Mouse (Mus musculus): ENCODE measurements around the gene Zfyve1.

Gene Zfyve1

DNA sequence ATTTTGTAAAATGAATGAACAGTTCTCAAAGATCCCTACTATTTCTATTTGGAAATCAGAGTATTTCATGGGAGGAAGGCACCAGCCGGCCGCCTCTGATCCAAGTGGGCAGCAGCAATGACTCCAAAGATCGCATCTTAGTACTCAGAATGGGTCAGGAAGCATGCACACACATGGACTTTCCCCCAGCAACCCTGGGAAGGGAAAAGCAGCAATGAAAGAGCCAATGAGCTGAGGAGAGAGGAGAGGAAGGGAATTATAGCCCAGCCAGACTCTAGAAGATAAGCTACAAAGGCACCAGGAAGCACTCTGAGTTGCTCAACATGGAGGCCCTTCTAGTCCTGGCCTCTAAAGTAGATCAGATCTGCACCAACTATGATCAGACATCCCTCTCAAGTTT is 16.7 kb downstream of the Zfyve1 start:
- ATAC-seq (ENCODE audit: low TSS enrichment), result no peak

DNA sequence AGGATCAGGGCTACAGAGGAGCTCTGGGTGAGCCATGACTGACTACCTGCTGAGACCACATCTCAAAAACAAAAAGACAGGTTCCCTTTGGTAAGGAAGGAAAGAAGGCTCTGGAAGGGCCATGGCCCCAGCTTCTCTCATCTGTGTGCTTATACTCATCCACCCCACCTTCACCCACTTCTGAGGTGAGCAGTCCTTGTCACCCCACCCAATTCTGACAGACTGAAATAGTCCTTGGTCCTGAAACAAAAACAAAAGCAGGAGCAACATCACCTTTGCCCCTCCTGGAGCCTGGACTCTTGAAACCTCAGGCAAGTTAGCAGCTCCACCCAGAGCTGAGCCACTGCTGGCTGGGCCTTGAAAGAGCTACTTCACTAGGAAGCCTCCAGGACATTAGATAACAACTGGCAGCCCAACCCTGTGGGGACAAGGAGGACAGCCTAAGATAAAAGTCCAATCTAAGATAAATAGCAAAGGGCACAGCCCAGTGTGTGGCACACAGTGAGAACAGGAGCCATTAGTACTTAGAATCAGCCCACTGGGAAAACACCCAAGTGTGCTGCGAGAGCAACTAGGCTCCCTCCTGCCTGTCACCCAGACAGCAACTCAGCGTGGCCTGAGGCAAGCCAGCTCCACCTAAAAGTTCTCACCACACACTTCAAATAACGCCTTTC is 18.0 kb downstream of the Zfyve1 start:
- ATAC-seq (ENCODE audit: low TSS enrichment), result no peak

DNA sequence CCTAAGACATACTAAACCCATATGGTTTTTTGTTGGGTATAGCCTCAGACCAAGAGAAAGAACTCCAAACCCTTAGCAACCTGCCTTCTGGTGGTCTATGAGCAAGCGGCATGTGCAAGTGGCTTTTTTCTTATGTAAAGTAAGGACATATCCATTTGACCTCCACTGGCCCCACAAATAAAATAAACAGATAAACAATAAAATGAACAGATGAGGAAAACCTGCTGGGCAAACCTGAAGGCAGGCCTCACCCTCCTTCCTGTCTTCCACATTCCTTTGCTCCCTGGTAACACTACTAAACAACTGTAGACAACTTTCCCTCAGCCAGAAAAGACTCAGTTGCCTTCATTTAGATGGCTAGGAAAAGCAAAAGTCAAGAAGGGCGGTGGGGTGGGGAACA is 18.7 kb downstream of the Zfyve1 start:
- no peak for ATAC-seq (ENCODE audit: low TSS enrichment)

DNA sequence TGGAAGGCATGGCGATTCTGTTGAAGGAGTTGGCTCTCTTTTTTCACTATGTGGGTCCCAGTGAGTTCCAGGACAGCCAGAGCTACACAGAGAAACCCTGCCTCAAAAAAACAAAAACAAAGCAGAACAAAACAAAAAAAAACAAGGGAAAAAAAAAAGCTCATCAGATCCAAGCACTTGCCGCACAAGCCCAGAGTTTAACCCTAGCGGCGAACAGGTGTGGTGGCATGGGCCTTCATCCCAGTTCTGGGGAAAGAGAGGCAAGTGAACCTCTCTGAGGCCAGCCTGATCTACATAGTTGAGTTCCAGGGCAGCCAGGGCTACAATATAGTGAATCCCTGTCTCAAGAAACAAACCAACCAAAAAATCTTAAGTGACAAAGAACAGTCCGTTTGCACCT is 19.6 kb downstream of the Zfyve1 start:
- ATAC-seq (ENCODE audit: low TSS enrichment), result no peak

DNA sequence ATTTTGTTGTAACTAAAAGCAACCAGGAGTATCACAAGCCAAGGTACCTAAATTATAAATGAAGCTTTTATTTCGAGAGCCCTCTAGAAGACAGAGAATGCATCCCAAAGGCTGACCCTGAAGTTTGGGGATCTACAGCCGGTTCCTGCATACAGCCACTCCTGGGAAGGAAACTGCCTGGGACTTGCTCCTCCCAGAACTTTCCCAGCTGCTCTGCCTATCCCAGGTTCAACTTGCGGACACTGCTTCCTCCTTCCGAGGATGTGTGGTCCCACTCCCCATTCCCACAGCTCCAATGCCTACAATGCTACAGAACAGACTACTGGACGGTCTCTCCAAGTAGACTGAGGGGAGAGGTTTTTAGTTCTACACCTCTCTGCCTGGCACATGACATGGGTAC is 24.3 kb downstream of the Zfyve1 start:
- ATAC-seq (ENCODE audit: low TSS enrichment), result no peak

DNA sequence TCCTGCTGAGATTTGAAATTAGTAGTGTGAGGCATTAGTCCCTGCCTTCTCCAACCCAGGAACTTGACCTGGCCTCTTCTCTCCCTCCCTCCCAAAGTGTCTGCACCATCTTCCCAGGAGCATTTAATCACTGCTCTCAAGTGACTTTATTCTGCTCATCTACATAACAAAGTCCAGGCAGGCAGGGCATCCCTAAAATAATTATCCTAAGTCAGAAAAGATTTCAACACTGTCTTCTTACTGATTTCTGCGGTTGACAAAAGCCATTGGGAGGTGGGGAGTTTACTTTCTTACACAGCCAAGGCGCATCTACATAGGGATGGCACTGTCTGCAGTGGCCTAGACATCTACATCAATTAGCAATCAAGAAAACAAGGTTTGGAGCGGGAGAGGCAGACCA is 27.2 kb downstream of the Zfyve1 start:
- ATAC-seq (ENCODE audit: low TSS enrichment), result no peak

DNA sequence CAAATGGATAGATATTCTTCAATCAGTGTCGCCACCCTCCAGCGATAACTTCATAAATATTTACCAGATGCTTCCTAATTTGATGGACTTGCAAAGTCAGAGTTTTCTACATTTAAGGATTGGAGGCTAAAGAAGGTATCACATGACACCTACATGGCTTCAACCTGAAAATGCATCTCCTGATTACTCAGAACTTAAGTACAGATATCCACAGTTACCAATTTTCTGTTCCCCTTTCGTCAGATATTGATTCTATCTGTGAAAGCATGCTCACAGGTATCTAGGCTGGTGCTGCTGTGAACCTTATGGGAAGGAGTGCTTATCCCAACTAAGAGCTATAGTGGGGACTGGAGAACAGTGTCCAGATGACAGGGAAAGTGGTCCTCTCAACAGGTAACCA is 34.4 kb downstream of the Zfyve1 start:
- ATAC-seq (ENCODE audit: low TSS enrichment), result no peak

DNA sequence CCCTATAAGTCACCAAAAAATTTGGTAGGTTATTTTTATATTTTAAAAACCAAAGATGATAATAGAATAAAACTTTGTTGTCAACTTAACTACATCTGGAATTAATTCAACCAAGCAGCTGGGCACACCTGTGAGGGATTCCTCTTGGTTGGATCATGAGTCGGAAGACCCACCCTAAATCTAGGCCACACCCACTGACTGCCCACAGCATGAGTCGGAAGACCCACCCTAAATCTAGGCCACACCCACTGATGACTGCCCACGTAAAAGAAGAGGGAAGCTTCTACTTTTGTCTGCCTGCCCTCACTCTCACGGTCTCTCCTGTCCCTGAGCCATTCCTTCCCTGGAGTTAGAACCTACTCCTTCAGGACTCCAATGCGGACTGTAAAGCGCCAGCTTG is 36.8 kb downstream of the Zfyve1 start:
- no peak for ATAC-seq (ENCODE audit: low TSS enrichment)

DNA sequence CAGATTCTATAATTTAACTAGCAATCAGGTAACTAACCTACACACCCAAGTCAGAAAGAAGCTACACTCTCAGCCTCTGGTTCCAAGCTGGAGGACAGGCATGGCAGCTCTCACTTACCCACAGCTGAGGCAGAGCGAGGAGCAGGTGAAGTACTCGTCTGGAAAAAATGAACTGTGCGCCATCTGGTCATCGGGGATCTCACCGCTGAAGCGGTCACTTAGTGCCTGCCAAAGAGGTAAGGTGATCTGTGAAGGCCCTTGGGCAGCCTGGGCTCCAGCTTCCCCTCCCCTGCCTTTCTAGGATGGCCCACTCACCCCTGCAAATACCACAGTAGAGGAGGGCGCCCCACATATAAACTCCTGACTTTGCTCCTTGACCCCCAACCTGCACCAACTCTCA is 38.5 kb downstream of the Zfyve1 start:
- no peak for ATAC-seq (ENCODE audit: low TSS enrichment)

DNA sequence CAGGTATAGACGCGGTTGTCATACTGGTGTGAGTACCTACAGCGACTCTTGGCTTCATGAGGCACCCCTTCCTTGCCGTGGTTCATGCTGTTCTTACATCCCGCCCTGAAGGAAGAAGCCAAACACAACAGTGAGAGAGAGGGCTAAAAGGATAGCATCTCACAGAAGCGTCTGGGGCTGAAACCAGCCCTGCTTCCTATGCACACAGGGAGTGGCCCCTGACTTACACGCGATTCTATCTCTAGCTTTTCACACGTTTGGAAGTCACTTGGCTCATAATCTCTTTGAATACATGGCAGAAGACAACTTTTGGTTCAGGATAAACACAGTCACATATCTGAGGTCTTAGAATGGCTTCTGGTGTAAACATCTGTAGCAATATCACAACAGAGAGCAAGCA is 41.4 kb downstream of the Zfyve1 start:
- ATAC-seq (ENCODE audit: low TSS enrichment), result no peak

DNA sequence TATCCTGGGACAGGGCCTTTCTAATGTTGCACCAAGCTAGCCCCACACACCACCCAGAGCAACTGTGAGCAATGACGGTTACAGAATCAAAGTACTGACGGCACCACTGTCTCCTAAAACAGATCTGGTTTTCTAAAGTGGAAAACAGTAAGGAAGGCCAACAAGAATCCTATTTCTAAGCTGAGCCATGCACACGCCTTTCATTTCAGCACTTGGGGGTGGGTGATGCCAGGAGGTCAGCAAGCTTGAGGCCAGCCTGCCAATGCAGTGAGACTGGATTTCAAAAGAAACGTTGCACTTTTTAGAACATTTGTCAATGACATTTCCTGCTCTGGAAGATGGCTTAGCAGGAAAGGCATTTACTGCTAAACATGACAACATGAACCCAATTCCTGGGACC is 43.2 kb downstream of the Zfyve1 start:
- ATAC-seq (ENCODE audit: low TSS enrichment), result no peak

DNA sequence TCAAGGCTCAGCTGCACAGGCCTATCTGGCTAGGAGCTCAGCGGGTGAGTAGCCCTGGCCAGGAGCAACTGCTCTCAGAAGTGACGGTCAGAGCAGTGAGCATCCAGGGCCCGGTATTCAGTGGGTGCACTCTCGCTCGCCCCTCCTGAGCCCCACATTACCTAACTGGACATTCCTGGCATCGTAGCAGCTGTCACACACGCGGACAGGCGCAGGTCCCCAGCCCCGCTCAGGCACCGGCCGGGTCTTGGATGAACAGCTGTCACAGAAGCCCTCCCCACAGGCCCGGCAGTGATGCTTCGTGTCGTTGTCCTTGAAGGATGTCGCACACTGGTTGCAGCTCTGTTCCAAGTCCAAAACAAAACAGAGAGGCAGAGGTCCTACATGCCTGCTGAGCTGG is 45.7 kb downstream of the Zfyve1 start:
- ATAC-seq (ENCODE audit: low TSS enrichment), result no peak

DNA sequence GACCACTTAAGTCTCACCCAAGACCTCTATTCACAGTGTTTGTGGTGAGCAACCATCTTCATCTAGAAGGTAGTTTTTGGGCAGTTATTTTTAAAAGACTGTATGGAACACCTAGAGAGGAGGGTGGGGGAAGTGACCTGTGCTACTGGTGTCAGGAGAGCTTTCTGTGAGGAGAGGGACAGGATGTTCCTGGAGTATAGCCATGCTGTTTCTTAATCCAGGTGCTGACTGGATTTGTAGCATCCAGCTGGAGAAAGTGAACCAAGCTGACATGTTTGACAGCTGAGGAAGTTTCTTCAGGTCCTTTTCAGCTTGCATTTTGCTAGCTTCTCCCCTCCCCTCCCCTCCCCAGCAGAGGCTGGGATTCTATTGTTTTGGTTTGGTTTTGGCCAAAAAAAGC is 52.2 kb downstream of the Zfyve1 start:
- no peak for ATAC-seq (ENCODE audit: low TSS enrichment)

DNA sequence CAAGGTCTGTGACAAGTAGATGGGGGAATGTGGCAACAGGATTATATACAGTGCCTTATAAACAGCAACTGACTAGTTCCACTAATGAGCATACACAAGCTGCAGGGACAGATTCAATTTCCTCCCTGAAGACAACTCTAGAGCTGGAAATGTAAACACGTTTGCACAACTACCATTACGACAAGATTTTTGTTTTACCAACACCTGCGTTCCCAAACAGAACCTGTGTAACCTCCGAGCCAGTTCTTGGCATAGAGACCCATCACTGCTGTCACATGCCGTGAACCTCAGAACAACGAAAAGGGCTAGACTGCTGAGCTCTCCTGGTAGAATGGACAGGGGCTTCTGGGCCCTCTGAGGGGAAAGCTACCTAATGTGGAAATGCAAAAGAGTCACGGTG is 53.0 kb downstream of the Zfyve1 start:
- ATAC-seq (ENCODE audit: low TSS enrichment), result no peak

DNA sequence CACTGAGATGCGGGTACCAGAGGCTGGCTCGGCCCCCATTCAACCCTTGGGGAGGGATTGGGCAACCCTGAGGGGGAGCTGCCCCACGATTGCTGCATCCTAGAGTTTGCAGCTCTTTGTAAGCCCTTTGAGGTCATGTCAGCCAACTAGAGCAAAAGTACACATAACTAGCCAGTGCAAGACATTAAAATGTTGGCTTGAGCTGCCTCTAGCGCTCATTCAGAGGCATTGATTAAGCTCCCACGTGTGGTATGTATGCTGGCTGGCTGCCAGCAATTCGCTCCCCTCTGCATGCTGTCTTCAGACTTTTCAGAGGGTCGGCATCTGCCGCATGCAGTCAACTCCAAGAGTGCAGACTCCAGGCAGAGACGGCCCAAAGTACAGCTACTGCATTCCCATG is 61.0 kb downstream of the Zfyve1 start:
- ATAC-seq (ENCODE audit: low TSS enrichment), result no peak

DNA sequence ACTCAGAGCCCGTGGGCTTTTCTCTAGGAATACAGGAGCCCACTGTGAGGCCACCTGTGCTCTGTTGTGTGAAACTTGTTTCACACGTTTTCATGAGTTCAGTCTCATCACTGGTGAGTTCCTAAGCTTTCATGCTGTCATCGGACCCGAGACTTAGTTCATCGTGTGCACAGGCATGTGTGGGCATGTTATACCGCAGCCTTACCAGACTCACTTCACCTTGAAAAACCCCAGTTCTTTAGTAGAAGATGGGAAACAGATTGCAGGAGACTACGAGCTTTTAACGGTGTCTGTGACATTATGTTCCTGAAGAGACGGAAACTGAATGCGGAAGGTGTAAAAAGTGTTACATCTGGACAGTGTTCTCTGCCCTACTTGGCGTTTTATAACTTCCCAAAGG is 61.6 kb downstream of the Zfyve1 start:
- ATAC-seq (ENCODE audit: low TSS enrichment), result peak; percentile 24; the same call in 1 of the 2 replicates

DNA sequence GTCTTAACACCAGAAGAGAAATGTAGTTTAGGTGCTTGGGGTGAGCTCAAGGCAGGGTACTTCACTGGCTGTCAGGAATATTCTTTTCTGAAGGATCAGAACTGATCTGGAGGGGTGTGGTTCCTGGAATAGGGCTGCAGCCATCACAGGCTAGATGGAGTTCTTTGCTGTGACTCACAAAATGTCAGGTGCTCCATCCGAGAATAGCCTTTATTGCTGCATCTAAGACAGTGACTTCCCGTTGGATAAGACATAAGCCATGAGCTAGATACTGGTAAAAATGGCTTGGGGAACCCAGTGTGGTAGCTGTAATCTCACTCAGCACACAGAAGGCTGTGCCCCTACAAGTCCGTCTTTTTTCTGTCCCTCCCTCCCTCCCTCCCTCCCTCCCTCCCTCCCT is 62.8 kb downstream of the Zfyve1 start:
- ATAC-seq (ENCODE audit: low TSS enrichment), result peak; percentile 66

DNA sequence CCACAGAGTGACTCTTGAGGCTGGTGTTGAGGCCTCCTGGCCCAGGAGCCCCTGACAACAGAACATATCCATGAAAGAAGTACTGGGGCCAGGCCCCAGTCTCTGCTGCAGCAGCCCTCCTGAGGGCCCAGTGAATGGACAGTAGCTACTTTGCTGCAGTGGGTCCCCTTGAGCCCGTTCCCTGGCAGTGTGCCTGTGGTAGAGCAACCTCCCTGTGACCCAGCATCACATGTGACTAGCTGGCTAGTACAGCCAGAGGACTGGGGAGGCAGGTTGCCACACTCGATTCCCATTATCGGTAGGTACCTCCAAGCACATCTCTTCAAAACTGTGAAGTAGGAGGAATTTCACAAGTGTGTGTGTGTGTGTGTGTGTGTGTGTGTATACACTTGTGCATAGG is 64.1 kb downstream of the Zfyve1 start:
- no peak for ATAC-seq (ENCODE audit: low TSS enrichment)

DNA sequence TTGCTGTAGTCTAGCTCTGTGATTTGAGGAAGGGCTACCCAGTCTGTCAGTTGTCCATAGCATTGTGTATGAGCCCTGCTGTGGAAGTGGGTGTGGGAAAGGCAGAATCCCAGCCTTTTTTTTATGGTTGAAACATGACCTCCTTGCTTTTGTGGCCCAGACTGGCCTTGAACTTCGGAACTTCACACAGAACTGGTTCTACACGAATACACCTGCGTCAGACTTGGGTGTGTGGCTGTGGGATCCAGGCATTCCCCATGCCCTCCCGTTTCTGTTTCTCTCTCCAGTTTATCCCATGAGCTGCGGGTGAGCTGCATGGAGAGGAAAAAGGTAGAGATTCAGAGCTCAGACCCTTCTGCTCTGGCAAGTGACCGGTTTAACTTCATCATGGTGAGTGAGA is 65.0 kb downstream of the Zfyve1 start:
- ATAC-seq (ENCODE audit: low TSS enrichment), result no peak

DNA sequence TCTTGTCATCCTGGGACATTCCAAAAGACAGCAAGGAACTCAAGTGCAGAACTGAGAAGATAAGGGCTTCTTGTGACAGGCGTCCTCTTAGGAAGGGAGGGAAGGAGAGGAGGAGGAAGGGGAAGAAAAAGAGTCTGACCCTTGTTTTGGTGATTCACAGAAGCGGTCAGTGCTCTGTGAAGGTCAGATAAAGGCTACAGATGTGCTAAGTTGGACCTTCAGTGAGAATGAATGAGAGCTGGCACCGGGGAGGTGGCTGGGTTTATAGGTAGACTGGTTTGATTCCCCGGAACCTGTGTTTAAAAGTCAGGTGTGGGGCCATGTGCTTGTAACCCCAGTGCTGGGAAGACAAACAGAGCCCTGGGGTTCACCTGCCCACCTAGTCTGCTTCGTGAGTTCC is 68.4 kb downstream of the Zfyve1 start:
- ATAC-seq (ENCODE audit: low TSS enrichment), result no peak

DNA sequence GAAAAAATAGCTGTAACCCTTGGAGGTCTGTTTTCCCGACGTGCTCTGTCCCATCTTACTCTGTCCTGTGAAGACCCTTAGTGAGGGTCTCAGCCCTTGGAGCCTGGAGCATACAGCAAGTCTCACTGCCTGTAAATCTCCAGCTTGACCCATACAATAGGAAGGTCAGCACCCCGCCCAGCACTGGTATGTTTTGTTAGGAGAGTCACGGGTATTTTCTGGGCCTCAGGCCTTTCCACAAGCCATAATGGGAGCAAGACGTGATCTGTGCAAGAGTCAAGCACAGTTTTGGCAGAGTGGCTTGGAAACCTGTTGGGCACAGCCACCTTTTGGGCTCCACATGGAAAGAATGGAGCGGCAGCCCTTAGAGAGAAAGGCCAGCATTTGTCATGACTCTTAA is 69.2 kb downstream of the Zfyve1 start:
- ATAC-seq (ENCODE audit: low TSS enrichment), result no peak

DNA sequence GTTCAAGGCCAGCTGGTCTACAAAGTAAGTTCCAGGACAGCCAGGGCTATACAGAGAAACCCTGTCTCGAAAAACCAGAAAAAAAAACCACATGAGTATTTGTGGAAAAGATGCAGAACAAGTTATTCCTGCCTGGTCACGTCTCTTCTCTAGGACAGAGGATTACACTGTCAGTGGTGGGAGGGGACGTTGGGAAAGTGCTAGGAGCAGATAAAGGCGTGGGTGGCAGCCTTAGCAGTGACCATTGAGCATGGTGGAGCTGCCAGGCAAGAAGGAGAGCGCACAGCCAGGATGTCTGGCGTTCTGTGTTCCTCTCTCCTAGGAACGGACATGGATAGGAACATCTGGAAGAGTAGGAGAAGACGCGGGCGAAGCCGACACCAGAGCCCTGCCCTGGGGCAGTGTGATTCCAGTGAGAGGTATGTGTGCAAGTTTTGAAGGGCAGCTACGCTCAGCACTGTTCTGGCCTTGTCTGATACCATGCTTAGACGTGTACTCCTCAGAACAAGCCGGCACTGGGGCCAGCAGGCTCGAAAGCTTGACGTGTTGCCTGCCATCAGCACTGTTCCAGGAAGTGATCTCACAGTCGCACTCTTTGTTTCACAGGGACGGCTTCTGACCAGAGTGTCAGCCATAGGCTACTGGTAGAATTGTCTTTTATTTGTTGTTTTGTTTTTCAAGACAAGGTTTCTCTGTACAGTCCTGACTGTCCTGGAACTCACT is 71.0 kb downstream of the Zfyve1 start:
- peak; percentile 82 for ATAC-seq (ENCODE audit: low TSS enrichment)

DNA sequence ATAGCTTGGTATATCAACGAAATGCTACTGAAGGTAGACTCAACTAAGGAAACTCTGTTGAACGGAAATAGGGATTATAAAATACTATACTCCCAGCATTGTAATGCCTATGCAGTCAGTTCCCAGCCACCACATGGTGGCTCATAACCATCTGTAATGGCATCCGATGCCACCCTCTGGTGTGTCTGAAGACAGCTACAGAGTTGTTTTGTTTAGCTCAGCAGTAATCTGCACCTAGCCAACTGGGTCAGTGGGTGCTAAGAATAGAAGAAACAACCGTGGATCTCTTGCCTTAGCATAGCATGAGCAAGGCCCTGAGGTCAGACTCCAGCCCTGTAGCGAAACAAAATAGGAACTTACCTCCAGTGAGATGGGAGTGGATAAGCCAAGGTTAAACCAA is 72.7 kb downstream of the Zfyve1 start:
- ATAC-seq (ENCODE audit: low TSS enrichment), result no peak

DNA sequence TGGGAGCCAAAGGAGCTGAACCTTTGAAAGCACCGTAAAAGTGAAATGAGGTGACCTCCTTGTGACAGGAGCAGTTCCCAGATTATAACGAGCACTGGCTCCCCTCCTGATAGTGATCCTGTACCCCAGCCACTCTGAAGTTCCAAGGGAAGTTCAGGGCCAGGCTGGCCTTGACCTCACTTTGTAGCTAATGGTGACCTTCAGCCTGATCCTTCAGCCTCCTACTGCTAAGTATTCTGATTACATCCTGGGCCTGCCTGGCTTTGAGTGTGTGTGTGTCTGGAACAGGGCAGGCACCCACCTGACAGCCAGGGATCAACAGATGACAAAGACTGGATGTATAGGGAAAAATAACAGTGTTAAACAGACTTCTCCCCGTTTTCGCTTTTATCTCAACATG is 73.1 kb downstream of the Zfyve1 start:
- no peak for ATAC-seq (ENCODE audit: low TSS enrichment)
